Mouse (Mus musculus): ENCODE measurements around the gene Prss57. TPM values are rescaled to one million over a fixed set of nuclear protein-coding genes. Genes with fewer than 3 reads are reported as not detected.
A peak's percentile ranks its signal among the peaks of the same experiment; 100 is the strongest.

The Prss57 gene
- total RNA-seq, 2 experiments from 2014 or later: not detected

- peak; percentile 50 for DNase-seq
Observed at GRCm38 (mm10) chr10:79806972-79807371, 16.2 kb upstream of the Prss57 start.

GRCm38 (mm10) chr10:79806331-79806730 lies 15.6 kb upstream of the Prss57 start:
- DNase-seq: no peak

GRCm38 (mm10) chr10:79805636-79806035 lies 14.9 kb upstream of the Prss57 start:
- peak; percentile 76 for DNase-seq

- DNase-seq: peak; percentile 65
Observed at GRCm38 (mm10) chr10:79803716-79804323, 13.1 kb upstream of the Prss57 start.

GRCm38 (mm10) chr10:79802331-79802971 lies 11.7 kb upstream of the Prss57 start:
- peak; percentile 52 for DNase-seq

DNA sequence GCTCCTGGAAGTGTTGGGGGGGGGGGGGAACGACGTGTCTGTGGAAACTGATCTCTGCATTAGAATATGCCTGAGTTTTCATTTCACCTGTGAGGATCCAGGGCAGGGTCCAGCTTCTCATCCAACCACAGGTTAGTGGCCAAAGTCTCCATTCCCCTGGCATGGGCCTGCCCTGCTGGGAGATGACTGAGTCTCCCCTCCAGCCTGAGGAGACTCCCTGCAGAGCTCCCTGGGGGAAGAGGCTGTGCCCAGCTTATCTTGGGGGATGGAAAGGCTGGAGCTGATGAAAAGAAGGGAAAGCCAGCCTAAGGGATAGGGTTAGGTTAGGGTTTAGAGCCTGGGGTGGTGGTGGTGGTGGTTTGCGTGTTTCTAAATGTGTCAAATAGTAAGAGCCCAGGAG lies 11.1 kb upstream of the Prss57 start:
- no peak for DNase-seq

- DNase-seq: no peak
Observed at GRCm38 (mm10) chr10:79800508-79800907, 9.7 kb upstream of the Prss57 start.

DNA sequence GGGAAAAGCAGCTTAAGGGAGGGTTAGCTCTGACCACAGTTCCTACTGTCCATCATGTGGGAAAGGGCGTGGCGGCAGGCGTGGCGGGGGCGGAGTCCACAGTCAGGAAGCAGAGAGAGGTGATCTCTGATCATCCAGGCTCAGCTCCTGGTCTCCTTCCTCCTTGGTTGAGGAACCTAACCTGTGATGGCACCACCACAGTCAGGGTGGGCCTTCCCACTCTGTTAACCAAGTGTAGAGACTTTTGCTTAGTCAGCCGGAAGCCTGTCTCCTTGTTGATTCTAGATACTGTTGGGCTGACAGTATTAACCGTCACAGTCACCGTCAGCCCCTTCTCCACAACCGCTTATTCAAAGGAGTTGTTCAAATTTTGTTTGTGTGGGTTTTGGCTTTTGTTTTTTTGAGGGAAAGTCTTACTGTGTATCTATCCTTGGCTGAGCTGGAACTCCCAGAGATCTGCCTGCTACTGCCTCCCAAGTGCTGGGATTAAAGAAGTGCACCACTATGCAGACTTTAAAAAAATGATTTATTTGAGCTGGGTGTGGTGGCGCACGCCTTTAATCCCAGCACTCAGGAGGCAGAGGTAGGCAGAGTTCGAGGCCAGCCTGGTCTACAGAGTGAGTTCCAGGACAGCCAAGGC lies 7.6 kb upstream of the Prss57 start:
- no peak for DNase-seq

DNA sequence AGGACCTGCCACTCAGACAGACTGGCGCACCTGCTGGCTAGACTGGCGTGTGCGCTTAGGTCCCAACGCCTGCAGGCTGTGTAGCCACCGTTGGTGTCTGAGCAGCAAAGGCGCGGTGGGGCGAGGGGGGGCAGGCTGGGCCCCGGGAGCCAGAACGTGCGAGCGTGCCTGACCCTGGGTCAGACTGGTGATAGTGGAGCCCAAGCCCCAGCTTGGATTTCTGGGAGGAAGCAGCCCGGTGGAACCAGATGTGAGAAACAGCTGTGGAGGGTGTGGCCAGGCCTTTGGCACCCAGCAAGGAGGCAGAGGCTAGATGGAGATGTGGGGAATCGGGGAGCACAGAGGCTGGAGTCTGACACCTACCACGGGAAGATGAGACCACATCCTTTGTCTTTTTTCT lies 6.6 kb upstream of the Prss57 start:
- peak; percentile 50 for DNase-seq

DNA sequence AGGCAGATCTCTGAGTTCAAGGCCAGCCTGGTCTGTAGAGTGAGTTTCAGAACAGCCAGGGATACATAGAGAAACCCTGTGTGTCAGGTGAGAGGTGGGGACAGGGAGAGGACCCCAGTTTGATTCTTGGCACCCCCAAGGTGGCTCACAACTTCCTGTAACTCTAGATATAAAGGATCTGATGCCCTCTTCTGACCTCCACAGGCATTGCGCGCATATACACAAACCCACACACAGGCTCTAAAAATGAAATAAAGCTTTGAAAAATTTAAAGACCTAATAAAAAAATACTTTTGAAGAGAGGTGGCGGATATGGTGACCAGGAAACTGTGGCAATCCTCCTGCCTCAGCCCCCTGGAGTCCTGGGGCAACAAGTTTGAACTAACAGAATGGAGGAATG lies 5.1 kb upstream of the Prss57 start:
- DNase-seq: no peak

DNA sequence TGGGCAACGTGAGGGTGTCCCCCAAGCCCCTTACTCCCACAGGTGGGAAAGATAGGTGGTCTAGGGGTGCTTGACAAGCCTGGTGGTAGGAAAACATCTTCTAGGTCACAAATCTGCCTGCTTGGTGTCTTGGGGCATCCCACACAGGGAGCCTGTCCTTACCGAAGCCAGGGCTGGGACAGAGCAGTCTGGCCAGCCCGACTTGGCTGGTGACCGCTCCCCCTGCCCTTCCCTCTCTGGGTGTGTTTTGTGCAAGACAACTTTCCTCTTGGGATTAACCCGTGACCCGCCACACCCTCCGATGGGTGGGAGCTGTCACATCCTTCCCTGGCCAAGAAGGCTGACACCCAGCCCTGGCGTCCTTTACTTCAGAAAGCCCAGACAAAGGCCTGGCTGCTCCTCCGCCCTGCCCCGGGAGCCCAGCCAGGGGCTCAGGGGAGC lies 3.8 kb upstream of the Prss57 start:
- DNase-seq: peak; percentile 79

DNA sequence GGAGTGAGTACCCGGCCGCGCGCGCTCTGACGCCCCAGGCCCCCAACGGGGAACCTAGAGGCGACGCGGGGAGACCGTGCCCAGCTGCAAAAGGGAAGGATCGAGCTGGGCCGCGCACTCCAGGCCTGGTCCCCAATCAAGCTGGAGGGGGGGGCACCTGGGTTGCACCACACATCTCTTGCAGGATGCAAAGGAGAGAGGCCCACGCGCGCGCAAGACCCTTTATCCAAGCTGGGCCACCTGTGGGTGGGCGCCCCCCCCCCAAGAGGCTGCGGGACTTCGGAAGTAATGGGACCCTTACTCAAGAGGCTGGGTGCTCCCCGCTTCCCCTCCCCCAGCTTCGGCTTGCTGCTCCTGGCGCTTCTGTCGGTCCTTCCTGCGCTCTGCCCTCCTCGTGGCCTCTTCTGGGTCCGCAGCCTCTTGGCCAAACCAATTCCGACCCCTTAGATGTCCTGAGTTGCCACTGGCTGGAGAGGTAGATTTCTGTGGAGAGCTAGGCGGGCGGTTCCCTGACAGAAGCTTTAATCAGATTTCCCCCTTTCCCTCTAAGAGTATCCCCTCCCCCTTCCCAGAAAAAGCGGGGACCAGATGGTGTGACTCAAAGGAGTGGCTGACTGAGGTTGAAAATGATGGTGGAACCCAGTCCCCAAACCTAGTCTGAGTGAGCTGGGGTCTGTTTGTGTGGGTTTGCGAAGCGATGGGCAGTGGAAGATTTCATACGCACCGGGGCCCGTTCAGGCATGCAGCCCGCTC lies 3.2 kb upstream of the Prss57 start:
- peak; percentile 46 for DNase-seq

DNA sequence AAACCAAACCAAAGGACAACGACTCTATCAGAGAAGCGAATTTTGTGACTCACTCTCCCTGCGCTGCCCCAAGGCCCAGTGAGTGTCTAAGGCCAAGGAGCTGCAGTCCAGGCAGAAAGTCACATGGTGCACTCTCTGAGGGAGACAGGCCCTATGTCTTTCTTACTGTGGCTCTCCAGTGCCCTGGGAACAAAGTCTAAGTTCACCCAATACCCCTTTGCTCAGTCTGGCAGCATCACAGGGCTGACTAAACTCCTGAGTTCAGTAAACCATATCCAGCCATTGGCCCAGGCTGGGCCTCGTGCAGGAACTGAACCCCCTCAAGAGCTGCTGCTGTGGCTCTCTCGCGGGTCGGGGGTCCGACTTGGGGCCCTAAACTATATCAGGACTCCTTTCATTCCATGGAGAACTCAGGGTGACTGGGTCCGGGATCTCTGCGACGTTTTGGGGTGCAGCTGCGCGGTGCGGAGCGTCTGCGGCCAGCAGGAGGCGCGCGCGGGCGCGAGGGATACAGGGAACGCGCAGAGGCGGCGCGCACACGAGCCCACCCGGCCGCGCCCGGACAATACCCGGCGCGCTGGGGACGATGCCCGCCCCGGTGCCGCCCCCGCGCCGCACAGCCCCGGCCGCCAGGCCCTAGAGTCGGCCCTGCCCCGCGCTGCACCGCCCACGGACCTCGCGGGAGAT lies 2.4 kb upstream of the Prss57 start, which contains the start of gene Palm:
Gene Palm, plus strand, starts transcription at position 522 of the 687 bp plus-strand sequence.
- DNase-seq: peak; percentile 84

DNA sequence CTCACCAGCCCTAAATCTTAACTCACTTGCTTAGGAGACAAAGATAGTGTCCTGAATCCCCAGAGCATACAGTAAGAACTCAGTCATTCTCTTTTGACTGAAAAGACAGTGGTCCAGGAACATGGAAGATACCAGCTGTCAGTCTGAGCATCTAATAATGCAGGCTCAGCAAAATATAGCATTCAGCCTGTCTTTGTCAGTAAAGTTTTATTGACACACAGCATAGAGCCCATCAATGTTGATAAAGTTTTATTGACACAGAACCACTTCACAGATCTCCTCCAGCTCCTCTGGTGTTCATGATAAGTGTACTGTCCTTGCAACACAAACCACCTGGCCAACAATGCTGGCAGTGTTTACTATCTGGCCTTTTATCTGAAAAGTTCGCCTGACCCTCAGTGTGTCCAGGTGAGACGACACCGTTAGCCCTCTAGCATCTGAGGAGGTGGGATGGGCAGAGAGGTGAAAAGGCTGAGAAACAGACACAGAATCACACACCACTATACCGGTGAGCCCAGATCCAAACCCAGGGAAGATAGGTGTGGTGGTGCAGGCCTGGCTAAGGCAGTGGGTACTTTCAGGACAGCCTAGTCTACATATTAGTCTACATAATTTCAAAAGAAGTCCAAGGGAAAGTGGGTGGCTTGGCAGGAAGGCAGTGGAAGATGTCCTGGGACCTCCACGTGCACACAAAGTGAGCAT lies 1.7 kb upstream of the Prss57 start:
- no peak for DNase-seq

- no peak for DNase-seq
Observed at GRCm38 (mm10) chr10:79789581-79789980, 1.2 kb downstream of the Prss57 start.

DNA sequence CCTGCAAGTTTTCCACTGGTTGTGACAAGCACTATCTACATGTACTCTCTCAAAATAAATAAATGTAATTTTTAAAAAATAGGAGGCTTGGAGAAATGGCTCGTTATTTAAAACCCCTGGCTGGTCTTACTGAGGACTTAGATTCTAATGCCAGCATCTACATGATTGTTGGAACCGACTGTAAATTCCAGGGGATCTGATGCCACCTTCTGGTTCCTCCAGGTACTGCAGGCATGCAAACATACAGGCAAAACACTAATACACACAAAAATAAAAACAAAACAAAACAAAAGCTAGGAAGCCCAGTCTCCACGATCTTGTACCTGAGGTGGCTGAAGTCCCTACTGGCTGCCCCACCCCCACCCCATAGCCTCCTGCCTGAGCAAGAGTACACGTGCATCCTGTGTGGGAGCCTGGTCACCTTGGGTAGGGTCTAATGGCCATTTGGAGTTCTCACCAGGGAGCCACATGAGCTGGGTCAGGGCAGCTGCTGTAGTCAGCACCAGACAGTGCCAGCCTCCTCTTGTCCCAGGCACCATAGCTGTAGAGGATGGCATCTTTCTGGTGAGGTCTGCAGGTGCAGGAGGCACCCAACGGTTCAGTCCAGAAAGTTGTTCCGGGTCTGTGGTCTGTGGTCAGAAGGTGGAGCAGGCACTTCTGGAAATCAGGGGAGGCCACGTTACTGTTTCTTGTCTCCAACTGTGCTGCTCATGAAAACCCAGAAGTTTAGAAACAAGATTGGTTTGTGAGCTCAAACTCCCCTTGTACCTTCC lies 2.2 kb downstream of the Prss57 start:
- DNase-seq: peak; percentile 88

GRCm38 (mm10) chr10:79783920-79784800 lies 6.6 kb downstream of the Prss57 start:
- DNase-seq: peak; percentile 53

- no peak for DNase-seq
Observed at GRCm38 (mm10) chr10:79783050-79783449, 7.7 kb downstream of the Prss57 start.

- no peak for DNase-seq
Observed at GRCm38 (mm10) chr10:79781956-79782355, 8.8 kb downstream of the Prss57 start.

DNA sequence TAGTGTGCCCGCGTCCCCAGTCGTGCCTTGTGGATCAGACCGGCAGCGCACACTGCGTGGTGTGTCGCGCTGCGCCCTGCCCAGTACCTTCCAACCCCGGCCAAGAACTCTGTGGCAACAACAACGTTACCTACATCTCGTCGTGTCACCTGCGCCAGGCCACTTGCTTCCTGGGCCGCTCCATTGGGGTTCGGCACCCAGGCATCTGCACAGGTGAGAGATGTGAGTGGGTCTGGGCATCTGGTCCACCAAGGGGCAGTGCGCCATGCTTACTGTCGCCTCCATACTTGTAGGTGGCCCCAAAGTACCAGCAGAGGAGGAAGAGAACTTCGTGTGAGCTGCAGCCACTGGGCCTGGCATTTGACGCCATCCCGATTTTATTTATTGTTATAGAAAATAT lies 9.6 kb downstream of the Prss57 start:
- DNase-seq: no peak
